Mouse (Mus musculus): ENCODE measurements around the gene Ctr9. TPM values are rescaled to one million over a fixed set of nuclear protein-coding genes. Genes with fewer than 3 reads are reported as not detected.
A peak's percentile ranks its signal among the peaks of the same experiment; 100 is the strongest.

The Ctr9 gene
- polyA plus RNA-seq, 1 experiment: 22.3 TPM

DNA sequence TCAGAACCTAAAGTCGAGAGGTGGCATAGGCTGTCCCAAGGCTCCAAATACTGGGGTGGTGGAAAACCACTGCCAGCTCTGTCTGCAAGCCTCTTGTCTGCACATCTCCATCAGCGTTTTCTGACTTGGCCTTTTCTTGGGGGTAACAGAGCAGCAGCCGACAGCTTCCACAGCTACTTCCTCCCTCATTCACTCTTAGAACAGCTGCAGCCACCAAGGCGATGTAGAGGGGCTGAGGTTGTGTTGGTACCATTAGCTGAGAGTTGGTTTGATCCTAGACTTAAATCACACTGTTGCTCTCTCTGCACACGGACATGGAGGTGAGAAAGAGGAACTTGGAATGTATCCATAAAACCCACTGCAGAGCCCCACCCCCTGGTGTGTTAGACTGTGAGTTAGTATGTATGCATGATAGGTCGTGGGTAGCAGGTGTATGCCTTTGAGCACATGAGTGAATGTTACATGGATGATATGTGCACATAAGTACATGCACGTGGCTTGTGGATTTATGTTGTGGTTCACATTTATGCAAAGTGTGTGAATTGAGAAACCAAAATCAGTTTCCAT lies 14.6 kb upstream of the Ctr9 start:
- H3K4me3 ChIP-seq (ENCODE audit: insufficient read depth, low read depth, low read length): no peak overlapping the region
- H3K4me1 ChIP-seq (ENCODE audit: control insufficient read depth, insufficient read depth, insufficient read length, low read length): no peaks in the 10 kb centered on the region; the same call in 1 of the 2 replicates
- H3K27ac ChIP-seq (replicated peaks; ENCODE audit: low read depth, low read length): no peak overlapping the region

DNA sequence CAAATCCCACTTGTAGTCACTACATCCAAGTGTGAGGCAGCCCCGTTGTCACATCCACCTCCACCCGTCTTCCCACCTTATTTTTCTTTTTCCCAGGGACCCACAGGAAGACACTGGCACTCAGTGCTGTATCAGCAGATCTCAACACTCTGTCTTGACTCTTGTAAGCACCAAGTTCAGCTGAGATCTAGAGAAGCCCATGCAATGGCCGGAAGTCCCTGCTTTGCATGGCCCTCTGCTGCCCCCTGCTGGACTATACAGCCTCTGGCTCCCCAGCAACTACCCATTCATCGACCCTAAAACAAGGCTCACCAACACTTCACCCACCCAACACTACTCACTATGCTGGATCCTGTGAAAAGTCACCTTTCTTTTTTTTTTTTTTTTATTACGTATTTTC lies 13.9 kb upstream of the Ctr9 start:
- H3K4me1 ChIP-seq (ENCODE audit: control insufficient read depth, insufficient read depth, insufficient read length, low read length): no peaks in the 10 kb centered on the region; the same call in 1 of the 2 replicates
- H3K4me3 ChIP-seq (ENCODE audit: insufficient read depth, low read depth, low read length): no peak overlapping the region
- H3K27ac ChIP-seq (replicated peaks; ENCODE audit: low read depth, low read length): no peak overlapping the region

DNA sequence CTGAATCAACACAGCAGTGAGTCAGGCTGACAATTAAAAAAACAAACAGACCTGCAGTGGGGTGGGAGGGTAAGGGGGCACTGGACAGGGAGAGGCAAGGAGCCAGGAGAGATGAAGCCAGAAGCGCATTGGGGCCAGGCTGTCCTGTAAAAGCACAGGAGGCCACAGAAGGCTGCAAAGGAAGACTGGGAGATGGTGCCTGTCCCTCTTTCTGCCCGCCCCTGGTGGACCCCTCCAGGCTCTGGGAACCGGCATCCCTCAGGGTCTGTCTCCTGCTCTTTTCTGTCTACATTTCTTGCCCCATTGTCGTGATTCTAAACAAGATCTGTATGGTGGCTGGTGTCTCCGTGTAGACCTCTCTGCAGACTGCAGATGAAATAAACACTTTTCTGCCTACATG lies 13.0 kb upstream of the Ctr9 start:
- Histone ChIP-seq H3K4me1 (ENCODE audit: control insufficient read depth, insufficient read depth, insufficient read length, low read length) (no peaks in the 10 kb centered on the region; the same call in 1 of the 2 replicates), H3K4me3 (ENCODE audit: insufficient read depth, low read depth, low read length) (no peak overlapping the region), H3K27ac (replicated peaks; ENCODE audit: low read depth, low read length) (no peak overlapping the region)

DNA sequence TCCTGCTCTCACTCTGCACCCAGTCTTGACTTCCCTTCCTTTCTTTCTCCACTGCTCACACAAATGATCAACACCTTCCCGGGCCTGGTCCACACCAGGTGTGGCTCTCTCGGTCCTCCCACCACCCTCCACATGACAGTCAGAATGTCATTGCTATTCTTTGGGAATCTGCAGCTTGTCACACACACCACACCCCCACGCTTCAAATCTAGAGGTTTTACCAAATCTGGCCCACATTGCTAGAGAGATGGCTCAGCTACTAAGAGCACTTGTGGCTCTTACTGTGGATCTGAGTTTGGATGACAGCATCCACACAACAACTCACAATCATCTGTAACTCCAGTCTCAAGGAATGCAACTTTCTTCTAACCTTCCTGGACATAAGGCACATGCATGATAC lies 11.8 kb upstream of the Ctr9 start:
- Histone ChIP-seq H3K4me3 (ENCODE audit: insufficient read depth, low read depth, low read length) (no peak overlapping the region), H3K27ac (replicated peaks; ENCODE audit: low read depth, low read length) (no peak overlapping the region), H3K4me1 (ENCODE audit: control insufficient read depth, insufficient read depth, insufficient read length, low read length) (no peaks in the 10 kb centered on the region; the same call in 1 of the 2 replicates)

DNA sequence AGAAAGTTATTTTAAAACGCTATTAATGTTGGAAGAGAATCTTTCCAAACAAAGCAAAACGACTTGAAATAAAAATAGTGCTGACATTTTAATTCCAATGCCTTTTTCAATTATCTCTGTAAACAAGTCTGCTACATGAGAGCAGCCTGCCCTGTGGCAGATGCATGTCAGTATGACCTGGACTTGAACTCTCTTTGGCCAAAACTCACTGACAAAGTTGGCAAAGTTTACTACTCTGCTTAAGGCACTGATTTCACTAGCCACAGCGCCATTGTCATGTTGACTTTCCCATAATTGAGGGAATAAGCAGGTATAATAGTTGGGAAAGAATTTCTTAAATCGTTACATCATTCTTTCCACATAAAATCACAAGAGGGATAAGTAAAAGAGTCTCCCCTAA lies 7.9 kb upstream of the Ctr9 start:
- H3K4me1 ChIP-seq (ENCODE audit: control insufficient read depth, insufficient read depth, insufficient read length, low read length): peaks cover 4% of the 10 kb centered on the region; the same call in 1 of the 2 replicates
- H3K27ac ChIP-seq (replicated peaks; ENCODE audit: low read depth, low read length): no peak overlapping the region

DNA sequence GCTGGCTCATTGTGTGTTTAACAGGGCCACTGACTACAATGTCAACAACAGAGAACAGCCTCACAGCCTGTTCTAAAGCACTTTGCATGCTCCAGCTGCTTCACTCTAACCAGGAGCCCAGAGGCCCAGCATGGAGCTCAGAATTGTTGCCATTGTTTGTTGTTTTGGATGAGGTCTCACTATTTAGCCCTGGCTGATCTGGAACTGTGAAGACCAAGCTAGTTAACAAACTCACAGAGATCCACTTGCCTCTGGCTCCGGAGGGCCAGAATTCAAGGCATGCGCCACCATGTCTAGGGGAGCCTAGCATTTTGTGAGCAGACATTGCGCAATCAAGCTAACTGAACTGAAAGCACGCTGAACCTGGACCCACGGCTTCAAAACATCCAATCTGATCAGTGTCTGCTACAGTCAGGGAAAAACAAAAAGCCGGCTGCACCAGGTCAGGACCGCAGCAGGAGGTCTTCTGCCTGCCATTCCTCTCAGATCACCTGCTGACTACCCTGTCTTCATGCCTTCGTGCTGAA lies 4.6 kb upstream of the Ctr9 start:
- Histone ChIP-seq H3K27ac (replicated peaks; ENCODE audit: low read depth, low read length) (no peak overlapping the region), H3K4me1 (ENCODE audit: control insufficient read depth, insufficient read depth, insufficient read length, low read length) (peaks cover 4% of the 10 kb centered on the region; the same call in 1 of the 2 replicates), H3K4me3 (ENCODE audit: insufficient read depth, low read depth, low read length) (peak overlapping the region; percentile 34)

More for the DNA sequence above, 7.9 kb upstream of the Ctr9 start:
- no peak overlapping the region for H3K4me3 ChIP-seq (ENCODE audit: insufficient read depth, low read depth, low read length)

DNA sequence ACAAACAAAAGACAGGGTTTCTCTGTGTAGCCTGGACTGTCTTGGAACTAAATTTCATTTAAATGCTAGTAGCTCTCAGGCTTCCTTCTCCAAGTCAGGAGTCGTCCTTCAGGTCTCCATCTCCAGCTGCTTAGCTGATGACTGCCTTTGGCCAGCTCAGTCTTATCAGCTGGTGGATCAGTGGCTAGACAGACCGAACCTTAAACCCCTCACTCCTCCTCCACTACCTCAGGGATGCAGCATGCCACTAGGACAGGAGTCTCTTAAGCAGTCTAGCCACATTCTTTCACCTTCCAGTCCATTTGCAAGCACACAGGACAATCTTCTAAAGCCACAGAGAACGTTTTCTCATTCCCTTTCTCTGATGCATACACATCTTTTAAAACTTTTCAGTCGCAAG lies 3.8 kb upstream of the Ctr9 start:
- peaks cover 4% of the 10 kb centered on the region; the same call in 1 of the 2 replicates for H3K4me1 ChIP-seq (ENCODE audit: control insufficient read depth, insufficient read depth, insufficient read length, low read length)
- H3K27ac ChIP-seq (replicated peaks; ENCODE audit: low read depth, low read length): no peak overlapping the region
- H3K4me3 ChIP-seq (ENCODE audit: insufficient read depth, low read depth, low read length): no peak overlapping the region

DNA sequence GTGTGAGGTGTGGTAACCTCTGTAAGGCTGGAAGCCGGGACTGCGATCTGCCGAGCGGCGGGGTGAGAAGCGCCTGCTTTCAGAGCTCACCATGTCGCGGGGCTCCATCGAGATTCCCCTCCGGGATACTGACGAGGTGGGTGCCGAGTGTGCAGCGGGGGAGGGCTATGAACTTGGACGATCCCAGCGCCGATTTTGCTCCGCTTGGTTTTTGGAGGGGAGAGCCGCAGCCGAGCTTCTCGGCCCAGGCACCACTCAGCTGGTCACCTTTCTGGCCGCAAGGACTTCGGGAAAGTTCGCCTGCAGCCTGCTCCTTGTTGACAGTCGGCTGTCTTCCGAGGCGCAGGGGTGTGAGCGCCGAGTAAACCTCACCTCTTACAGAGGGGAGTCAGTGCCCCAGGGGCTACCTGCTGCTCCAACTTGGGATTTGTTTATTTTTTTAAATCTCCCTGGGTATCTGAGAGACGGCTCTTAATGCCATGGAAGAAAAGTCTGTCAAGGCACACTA lies 349 bp downstream of the Ctr9 start:
- H3K4me3 ChIP-seq (ENCODE audit: insufficient read depth, low read depth, low read length): peak overlapping the region; percentile 92
- H3K27ac ChIP-seq (replicated peaks; ENCODE audit: low read depth, low read length): peak overlapping the region; percentile 40; the same call in 1 of the 2 replicates
- H3K4me1 ChIP-seq (ENCODE audit: control insufficient read depth, insufficient read depth, insufficient read length, low read length): peaks cover 2% of the 10 kb centered on the region; the same call in 1 of the 2 replicates

DNA sequence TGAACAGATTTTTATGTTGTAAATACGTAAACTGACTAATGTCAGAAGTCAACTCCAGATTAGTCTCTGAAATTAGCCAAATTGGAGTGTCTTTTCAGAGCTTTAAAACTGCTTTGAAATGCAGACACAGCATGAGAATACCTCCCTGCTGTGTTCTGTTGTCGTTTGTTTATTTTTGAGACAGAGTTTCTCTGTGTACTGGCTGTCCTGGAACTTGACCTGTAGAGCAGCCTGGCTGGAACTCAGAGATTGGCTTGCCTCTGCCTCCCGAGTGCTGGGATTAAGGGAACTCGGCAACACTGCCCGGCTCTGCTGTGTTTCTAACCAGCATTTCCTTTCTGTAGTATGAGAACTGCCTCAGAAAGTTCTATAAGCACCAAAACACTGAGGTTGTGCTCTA lies 20.2 kb downstream of the Ctr9 start:
- Histone ChIP-seq H3K27ac (replicated peaks; ENCODE audit: low read depth, low read length) (no peak overlapping the region), H3K4me1 (ENCODE audit: control insufficient read depth, insufficient read depth, insufficient read length, low read length) (no peaks in the 10 kb centered on the region)

DNA sequence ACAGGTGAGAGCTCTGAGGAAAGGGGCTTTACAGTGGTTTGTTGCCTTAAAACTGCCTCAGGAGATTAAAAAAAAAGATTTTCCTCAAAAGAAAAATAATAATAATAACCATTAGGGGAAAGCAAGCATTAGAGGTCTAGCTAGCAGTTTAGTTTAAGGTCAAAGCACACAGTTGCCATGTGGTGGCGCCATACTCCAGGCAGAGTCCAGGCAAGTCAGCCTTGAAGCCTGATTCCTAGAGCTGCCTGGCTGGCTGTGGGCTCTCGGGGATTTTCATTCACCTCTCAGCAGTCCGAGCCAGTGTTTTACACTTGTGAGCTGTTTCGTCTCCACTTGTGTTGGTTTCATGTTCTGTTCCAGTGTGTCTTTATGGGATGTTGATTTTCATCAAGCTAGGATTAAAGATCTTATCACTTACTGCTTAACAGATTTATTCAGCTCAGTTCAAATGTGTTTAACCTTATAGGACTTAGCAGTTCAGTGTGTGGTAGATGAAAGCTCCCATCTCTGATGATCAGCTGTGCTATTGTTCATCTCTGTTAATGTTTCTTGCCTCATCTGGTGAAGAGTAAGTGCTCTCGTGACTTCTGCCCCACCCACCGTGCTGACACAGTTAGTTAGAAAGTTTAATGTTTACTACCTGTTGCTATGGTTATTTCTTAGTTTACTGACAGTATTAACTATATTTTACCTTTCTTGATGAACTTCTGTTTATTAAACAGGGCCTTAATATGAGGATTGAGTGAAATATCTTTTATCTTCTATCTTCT lies 21.1 kb downstream of the Ctr9 start:
- Histone ChIP-seq H3K4me3 (ENCODE audit: insufficient read depth, low read depth, low read length) (no peak overlapping the region), H3K4me1 (ENCODE audit: control insufficient read depth, insufficient read depth, insufficient read length, low read length) (no peaks in the 10 kb centered on the region), H3K27ac (replicated peaks; ENCODE audit: low read depth, low read length) (no peak overlapping the region)

More for the DNA sequence above, 20.2 kb downstream of the Ctr9 start:
- H3K4me3 ChIP-seq (ENCODE audit: insufficient read depth, low read depth, low read length): no peak overlapping the region

DNA sequence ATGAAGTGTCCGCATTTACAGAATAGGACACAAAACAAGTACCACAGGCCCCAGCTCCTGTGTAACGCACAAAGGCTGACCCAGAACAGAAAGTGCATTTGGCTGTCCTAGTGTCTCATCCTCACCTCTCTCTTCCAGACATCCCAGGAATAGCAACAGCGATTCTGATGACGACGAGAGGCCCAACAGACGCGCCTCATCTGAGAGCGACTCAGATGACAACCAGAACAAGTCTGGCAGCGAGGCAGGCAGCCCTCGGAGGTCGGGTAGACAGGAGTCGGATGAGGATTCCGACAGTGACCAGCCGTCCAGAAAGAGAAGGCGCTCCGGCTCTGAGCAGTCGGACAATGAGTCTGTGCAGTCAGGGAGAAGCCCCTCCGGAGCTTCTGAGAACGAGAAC lies 26.5 kb downstream of the Ctr9 start:
- no peaks in the 10 kb centered on the region for H3K4me1 ChIP-seq (ENCODE audit: control insufficient read depth, insufficient read depth, insufficient read length, low read length)
- no peak overlapping the region for H3K27ac ChIP-seq (replicated peaks; ENCODE audit: low read depth, low read length)
- no peak overlapping the region for H3K4me3 ChIP-seq (ENCODE audit: insufficient read depth, low read depth, low read length)

DNA sequence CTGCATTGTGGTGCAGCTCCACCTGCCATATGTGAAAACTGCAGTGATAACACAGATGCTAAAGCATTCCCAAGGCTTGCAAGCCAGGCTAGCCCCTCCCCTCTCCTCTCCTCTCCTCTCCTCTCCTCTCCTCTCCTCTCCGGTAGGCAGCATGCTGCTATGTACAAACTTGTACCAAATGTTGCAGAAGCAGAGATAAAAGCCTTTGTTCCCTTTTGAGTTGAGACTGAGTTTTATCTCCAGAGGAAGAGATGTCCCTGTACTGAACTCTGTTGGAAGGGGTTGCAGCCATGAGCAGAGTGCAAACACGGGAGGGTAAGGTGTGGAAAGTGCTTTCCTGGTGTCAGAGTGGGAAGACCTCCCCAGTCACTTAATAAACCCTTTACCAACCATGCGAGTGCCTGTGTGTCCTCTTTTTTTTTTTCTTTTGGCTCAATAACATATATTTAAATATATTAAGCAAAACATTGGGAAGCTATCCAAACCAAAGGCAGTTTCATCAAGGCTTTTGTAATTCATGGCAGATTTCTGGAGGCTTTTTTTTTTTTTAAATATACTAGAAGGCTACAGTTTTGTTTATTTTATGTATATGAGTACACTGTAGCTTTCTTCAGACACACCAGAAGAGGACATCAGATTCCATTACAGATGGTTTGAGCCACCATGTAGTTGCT lies 27.4 kb downstream of the Ctr9 start:
- Histone ChIP-seq H3K4me1 (ENCODE audit: control insufficient read depth, insufficient read depth, insufficient read length, low read length) (no peaks in the 10 kb centered on the region), H3K4me3 (ENCODE audit: insufficient read depth, low read depth, low read length) (no peak overlapping the region), H3K27ac (replicated peaks; ENCODE audit: low read depth, low read length) (no peak overlapping the region)

DNA sequence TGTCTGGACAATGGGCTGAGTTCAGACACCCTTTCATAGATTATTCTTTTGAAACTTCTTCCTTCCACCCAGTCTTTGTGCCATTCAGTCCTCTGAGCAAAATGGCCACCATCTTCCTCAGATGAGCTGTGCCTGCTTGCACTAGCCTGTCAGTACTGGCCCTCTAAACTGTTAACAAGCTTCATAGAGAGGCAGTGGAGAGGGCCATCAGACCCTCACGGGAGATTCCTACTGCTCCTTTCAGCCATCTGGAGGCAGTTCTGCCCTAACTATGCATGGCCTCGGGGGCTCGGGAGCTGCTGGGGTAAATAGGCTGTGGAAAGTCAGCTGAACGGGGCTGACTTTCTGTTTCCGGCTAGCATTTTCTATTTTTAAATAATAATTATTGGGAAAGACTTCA lies 30.8 kb downstream of the Ctr9 start:
- Histone ChIP-seq H3K4me1 (ENCODE audit: control insufficient read depth, insufficient read depth, insufficient read length, low read length) (no peaks in the 10 kb centered on the region), H3K4me3 (ENCODE audit: insufficient read depth, low read depth, low read length) (no peak overlapping the region), H3K27ac (replicated peaks; ENCODE audit: low read depth, low read length) (no peak overlapping the region)

DNA sequence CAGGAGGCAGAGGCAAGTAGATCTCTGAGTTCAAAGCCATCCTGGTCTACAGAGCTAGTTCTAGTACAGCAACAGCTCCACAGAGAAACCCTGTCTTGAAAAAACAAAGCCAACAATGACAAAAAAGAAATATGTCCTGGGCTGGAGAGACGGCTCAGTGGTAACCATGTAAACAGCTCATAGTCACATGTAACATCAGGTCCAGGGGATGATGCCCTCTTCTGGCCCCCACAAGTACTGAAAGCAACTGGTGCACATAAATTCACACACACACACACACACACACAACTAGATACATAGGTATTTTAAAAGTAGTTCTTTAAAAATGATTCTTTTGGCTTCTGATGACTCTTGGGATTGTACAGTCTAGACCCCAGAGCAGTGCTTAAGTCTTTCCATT lies 34.2 kb downstream of the Ctr9 start:
- Histone ChIP-seq H3K4me3 (ENCODE audit: insufficient read depth, low read depth, low read length) (no peak overlapping the region), H3K4me1 (ENCODE audit: control insufficient read depth, insufficient read depth, insufficient read length, low read length) (no peaks in the 10 kb centered on the region), H3K27ac (replicated peaks; ENCODE audit: low read depth, low read length) (no peak overlapping the region)

DNA sequence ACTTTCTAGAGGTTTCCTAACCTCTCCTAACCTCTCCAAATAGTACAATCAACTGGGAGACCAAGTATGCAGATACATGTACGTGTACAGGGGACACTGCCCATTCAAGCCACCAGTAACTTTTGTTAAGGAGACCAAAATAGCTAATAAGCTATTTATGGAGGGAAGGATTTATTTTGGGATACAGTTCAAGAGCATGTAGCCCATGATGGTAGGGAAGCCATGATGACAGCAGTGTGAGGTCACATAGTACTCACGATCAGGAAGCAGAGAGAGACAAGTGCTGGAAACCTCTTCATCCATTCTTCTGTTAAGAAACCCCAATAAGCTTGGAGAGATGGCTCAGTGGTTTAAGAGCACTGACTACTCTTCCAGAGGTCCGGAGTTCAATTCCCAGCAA lies 39.4 kb downstream of the Ctr9 start:
- Histone ChIP-seq H3K27ac (replicated peaks; ENCODE audit: low read depth, low read length) (no peak overlapping the region), H3K4me1 (ENCODE audit: control insufficient read depth, insufficient read depth, insufficient read length, low read length) (no peaks in the 10 kb centered on the region)

More for the DNA sequence above, 39.4 kb downstream of the Ctr9 start:
- no peak overlapping the region for H3K4me3 ChIP-seq (ENCODE audit: insufficient read depth, low read depth, low read length)

Data from brown adipose tissue, adult 24 weeks (tissue).